Mouse (Mus musculus): ENCODE data around the gene Ccdc33.

Gene Ccdc33

GRCm38 (mm10) chr9:58091623-58092425 is 26.8 kb downstream of the Ccdc33 start:
- DNase-seq (ENCODE audit: low spot score): no peak

GRCm38 (mm10) chr9:58087277-58087998 is 31.2 kb downstream of the Ccdc33 start:
- DNase-seq (ENCODE audit: low spot score): no peak

DNA sequence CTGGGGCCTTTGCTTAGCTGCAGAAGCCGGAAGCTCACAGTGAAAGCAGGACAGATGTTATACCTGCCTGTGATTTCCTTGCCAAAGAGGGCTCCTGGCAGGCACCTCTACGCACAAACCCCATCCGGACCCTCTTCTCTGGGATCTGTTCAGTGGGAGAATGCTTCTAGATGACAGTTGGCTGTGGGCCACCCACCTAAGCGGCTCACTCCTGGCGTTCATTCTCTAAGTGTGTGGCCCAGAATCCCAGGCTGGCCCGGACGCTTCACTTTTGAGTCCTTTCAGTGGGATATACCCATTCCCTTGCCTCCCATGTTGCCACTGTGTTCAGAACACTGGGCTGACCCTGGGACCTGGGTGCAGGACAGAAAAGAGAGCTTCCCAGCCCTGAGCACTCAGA is 31.8 kb downstream of the Ccdc33 start:
- DNase-seq (ENCODE audit: low spot score): no peak

DNA sequence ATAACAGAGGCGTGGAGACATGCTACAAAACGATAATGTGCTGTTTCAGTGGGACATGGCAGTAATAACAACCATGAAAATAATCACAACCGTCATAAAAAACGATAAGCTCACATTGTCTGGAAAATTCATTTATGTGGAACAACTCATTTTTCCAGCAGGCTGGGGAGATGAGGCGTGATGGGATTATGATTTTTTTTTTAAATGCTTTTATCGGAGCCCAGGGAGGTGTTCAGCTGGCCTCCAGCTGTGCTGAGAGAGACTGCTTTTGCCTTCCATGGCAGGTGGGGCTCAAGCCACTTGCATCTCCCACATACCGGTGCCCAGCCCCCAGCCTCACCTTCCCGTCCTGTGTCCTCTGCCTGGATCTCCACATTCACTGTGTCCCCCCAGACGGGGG is 32.4 kb downstream of the Ccdc33 start:
- no peak for DNase-seq (ENCODE audit: low spot score)

DNA sequence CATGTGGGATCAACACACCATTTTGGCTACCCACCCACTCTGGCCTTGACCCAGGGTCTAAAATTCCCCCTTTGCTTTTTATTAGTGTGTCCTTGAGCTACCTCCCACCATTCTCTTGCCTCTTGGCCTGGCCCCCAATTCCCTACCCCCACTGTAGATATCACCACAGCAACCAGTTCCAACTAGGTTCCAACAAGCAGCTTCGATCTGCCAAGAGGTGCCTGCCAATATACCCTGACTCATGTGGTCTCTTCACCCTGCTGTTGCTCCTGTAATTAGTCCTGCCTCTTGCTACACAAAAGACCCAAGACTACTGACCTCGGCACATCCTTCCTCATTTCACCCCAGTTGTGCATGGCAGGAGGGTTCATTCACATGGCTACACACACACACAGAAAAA is 33.5 kb downstream of the Ccdc33 start:
- no peak for DNase-seq (ENCODE audit: low spot score)

DNA sequence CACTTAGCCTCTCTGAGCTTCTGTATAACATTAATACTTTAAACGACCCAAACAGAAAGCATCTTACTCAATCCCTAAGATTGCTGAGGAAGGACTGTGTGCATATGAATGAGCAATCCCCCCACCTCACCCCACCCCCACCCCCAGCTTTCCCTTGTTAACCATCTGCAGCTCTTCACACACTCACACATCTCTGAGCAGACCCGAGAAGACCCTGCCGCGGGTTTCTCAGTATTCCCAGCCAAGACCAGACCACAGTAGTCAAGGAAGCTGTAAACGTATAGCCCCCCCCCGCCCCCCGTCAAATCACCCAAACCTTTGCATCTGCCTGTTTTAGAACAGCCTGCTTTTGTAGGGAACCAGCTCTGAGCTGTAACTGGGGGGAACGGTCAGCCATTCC is 34.0 kb downstream of the Ccdc33 start:
- no peak for DNase-seq (ENCODE audit: low spot score)

- no peak for DNase-seq (ENCODE audit: low spot score)
These were observed 44.1 kb downstream of the Ccdc33 start for GRCm38 (mm10) chr9:58074561-58074960.

DNA sequence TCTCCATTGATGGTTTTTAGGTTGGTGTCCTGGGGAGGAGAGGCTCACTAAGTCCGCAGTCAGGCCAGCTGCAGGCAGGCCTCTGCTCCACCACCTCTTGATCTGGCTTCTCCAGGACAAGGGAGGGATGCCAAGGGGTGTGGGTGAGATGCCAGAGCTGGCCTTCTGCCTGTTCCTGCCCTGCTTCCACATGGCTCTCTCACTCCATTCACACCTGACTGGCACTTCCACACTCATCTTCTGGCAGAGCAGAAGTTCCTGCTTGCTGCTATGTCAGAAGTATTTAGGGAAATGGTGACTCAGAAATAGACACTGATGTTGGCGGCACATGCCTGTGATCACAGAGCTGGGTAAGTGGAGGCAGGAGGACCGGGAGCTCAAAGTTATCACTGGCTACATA is 51.1 kb downstream of the Ccdc33 start:
- no peak for DNase-seq (ENCODE audit: low spot score)

DNA sequence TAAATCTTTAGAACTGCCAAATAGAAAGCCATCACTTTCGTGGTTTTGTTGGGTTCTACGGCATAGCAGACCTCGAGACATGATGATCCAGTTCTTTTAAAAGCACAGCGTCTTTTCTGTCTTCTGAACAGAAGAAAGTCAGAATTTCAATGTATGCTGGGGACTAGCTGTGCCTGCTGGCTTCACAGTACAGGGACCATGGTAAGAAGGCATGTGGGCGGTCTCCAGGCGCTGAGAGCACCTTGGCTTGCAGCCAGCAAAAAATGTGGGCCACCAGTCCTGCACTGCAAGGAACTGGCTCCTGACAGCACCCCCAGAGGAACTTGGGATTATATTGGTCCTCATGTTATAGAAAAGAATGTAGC is 51.9 kb downstream of the Ccdc33 start:
- no peak for DNase-seq (ENCODE audit: low spot score)

GRCm38 (mm10) chr9:58065977-58066730 is 52.5 kb downstream of the Ccdc33 start:
- DNase-seq (ENCODE audit: low spot score): no peak

DNA sequence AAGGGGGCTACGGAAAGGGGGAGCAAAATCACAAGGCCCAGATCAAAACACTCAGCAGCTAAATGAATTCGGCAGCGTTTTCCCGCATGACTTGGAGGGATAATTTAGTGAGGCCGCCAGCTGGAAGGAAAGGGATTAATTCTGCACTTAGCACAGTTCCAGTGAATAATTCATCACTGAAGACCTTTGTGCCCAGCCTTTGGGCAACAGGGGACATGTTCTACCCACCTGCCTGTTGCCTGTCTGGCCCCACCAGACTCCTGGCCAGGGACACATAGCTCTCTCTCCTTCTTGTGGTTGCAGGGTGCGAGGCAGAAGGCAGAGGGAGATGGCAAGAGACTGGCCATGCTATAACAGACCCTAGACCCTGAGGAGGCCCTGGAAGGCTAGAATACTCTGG is 53.1 kb downstream of the Ccdc33 start:
- DNase-seq (ENCODE audit: low spot score): no peak

GRCm38 (mm10) chr9:58063531-58063930 is 55.1 kb downstream of the Ccdc33 start, which contains the start of gene Stra6:
Gene Stra6, plus strand, starts transcription at chr9:58063788.
- no peak for DNase-seq (ENCODE audit: low spot score)

GRCm38 (mm10) chr9:58060677-58061667 is 57.7 kb downstream of the Ccdc33 start:
- peak; percentile 8 for DNase-seq (ENCODE audit: low spot score)

DNA sequence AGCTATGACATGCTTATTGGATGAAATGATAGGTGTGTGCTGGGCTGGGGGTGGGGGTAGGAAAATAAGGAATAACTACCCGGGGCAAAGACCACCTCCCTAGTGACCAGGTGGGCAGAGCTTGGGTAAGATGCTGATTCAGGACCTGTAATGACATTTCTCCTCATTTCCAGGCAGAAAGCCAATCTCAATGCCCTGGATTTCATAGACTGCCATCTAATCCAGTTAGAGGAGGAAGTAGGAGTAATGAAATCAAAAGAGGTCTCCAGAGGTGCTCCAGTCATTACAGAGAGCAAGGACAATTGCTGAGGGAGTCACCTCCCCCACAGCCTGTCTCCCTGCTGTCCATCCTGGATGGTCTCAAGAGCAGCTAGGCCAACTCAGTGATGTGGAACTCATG is 58.7 kb downstream of the Ccdc33 start:
- DNase-seq (ENCODE audit: low spot score): no peak

DNA sequence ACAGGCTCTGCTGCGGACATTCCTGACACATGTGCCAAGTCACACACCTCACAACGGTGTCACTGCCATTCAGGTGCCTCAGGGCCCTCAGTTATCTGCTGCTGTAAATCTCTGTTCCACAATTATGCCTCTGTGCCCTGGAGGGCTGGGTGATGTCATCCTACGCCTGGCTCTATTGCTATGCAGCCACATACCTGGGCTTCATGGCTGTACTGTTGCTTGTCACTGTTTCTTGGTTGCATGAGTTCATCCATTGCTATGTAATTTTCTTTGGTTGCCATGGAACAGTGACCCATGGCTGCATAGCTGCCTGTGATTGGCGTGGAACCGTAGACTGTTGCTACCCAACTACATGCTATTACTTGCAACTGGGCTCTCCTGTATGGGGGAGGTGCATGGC is 63.0 kb downstream of the Ccdc33 start:
- DNase-seq (ENCODE audit: low spot score): no peak

- DNase-seq (ENCODE audit: low spot score): no peak
These were observed 64.6 kb downstream of the Ccdc33 start for GRCm38 (mm10) chr9:58054032-58054431.

- DNase-seq (ENCODE audit: low spot score): no peak
These were observed 65.1 kb downstream of the Ccdc33 start for GRCm38 (mm10) chr9:58053544-58053943.

DNA sequence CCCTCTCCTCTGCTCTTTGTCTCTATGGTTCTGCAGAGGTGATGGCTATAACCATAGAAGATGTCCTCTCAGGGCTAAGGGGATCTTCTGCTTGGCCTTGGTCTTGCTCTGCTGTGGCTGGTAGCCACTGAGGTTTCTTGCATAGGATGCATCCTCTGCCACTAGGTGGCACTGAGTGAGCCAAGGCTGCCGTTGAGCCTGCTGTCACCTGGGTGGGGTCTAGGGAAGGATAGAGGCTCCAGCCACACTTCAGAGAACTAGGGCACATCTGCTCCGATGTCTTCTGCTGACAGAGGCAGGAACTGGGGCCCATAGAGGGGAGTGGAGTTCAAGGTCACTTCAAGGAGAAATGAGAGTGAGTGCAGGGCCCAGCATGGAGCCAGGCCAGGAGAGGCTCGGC is 65.5 kb downstream of the Ccdc33 start:
- DNase-seq (ENCODE audit: low spot score): no peak

DNA sequence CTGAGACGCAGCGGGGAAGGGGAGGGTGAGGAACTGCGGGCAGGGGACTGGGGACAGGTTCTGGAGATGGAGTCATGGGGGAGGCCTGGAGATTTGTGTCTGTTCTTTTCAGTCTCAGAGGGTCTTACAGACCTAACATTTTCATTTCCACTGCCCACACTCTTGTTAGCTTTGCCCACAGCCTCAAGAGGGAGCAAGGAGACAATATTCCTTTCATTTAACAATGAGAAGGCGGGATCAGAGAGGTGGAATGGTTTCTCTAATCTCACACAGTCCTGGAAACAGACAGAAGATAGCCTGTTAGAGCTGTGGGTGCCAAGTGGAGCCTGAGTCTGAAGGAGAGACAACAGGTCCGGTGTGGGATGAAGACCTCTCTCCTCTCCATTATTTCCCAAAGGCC is 66.7 kb downstream of the Ccdc33 start:
- no peak for DNase-seq (ENCODE audit: low spot score)

DNA sequence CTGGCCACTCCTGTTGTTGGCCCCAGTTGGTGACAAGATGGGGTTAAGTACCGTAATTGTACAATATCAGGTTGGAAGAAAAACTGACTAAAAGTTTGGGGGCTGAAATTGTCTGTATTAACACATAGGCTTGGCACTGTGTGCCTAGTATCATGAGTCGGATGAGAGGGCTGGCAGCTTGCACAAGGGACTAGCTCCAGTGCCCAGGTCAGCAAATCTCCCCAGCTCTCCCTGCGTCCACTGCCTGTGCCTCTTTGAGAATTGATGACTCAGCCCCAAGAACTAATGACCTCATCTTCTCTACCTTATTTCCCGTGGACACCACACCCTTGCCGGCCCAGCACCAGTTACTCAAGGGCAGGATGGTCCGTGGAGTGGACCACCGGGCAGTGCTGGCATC is 68.8 kb downstream of the Ccdc33 start:
- no peak for DNase-seq (ENCODE audit: low spot score)

- no peak for DNase-seq (ENCODE audit: low spot score)
These were observed 69.4 kb downstream of the Ccdc33 start for GRCm38 (mm10) chr9:58049186-58049585.

GRCm38 (mm10) chr9:58048621-58049020 is 70.0 kb downstream of the Ccdc33 start:
- DNase-seq (ENCODE audit: low spot score): no peak
